Mouse (Mus musculus) embryonic facial prominence, embryonic 11.5 days (tissue): ENCODE data around the gene Krtap6-5. TPM values are rescaled to one million over a fixed set of nuclear protein-coding genes. Genes with fewer than 3 reads are reported as not detected.
A peak's percentile ranks its signal among the peaks of the same experiment; 100 is the strongest.
"Not testable (repeated sequence)": the region's sequence is repeated elsewhere in the genome, so short reads cannot be mapped to it uniquely, and the experiment has no call there.

Experiments
- ATAC-seq: fragments of 200-750 bp; cut with Nextera tagmentation; replicated peaks from 2 replicates; pipeline ENCODE4 v1.8.0; 2017; ENCODE audit warnings: low read depth; ENCODE audit not compliant: insufficient number of reproducible peaks, low FRiP score, low TSS enrichment
- DNase-seq: peaks from one replicate; pipeline ENCODE4 v3.0.0-alpha.2; 2015; ENCODE audit warnings: low spot score
- H3K27ac ChIP-seq: fragments of 300-500 bp; sonication (generic); replicated peaks from 2 replicates; pipeline ENCODE4 v1.5.1; 2014; ENCODE audit warnings: mild to moderate bottlenecking, low read depth, low read length, control low read depth
- H3K27me3 ChIP-seq: fragments of 300-500 bp; sonication (generic); 2 replicates; pipeline ENCODE4 v1.6.1; 2014; ENCODE audit warnings: mild to moderate bottlenecking, low read length, moderate library complexity, mixed read lengths; ENCODE audit not compliant: control insufficient read depth, insufficient read depth
- H3K36me3 ChIP-seq: fragments of 300-500 bp; sonication (generic); replicated peaks from 2 replicates; pipeline ENCODE4 v1.6.1; 2014; ENCODE audit warnings: low read depth, mild to moderate bottlenecking, low read length, moderate library complexity, mixed read lengths; ENCODE audit not compliant: control insufficient read depth, insufficient read depth
- H3K4me1 ChIP-seq: fragments of 300-500 bp; sonication (generic); 2 replicates; pipeline ENCODE4 v1.6.1; 2014; ENCODE audit warnings: low read length, mixed read lengths; ENCODE audit not compliant: control insufficient read depth, insufficient read depth
- H3K4me2 ChIP-seq: fragments of 300-500 bp; sonication (generic); 2 replicates; pipeline ENCODE4 v1.6.1; 2014; ENCODE audit warnings: low read depth, mild to moderate bottlenecking, control low read depth, low read length, moderate library complexity
- H3K4me3 ChIP-seq: fragments of 300-500 bp; sonication (generic); 2 replicates; pipeline ENCODE4 v1.5.1; 2014; ENCODE audit warnings: low read depth, low read length, control low read depth
- H3K9ac ChIP-seq: fragments of 300-500 bp; sonication (generic); replicated peaks from 2 replicates; pipeline ENCODE4 v1.6.1; 2014; ENCODE audit warnings: mild to moderate bottlenecking, control low read depth, low read length
- H3K9me3 ChIP-seq: fragments of 300-500 bp; sonication (generic); replicated peaks from 2 replicates; pipeline ENCODE4 v1.6.1; 2016; ENCODE audit warnings: mild to moderate bottlenecking, low read length, inconsistent platforms, mixed read lengths; ENCODE audit not compliant: control insufficient read depth
- WGBS: fragments of 180-500 bp; shearing (Covaris S2); extraction: QIAGEN DNeasy Blood & Tissue Kit; methylation state at CpG from one replicate; pipeline ENCODE4 v1.1.7; 2014; 5-methylcytosine and 5-hydroxymethylcytosine counted together
- polyA plus RNA-seq: library from polyadenylated mRNA; unstranded; fragments of >200 nt; fragmentation: Nextera tagmentation; extraction: Ambion mirVana; gene quantifications from 2 replicates; pipeline ENCODE4 v1.2.1, GENCODE M21; 2014

Krtap6-5 gene
- polyA plus RNA-seq, result not detected in 2 replicates

DNA sequence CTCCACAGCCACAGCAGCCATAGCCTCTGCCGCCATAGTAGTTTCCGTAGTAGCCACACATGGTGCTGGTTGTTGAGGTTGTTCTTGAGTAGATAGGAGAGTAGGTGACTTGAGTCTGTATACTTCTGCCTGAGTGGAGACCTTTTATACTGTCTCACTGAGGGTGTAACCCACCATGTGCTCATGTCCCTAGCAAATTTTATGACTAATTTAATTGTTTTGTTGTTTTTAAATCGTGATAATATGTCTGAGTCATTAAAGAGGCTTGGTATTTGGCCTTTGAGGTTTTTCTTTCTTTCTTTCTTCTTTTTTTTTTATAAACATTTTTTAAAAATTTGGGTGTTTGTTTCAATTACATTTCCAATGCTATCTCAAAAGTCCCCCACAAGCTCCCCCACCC is at the start of gene Krtap6-5:
Gene Krtap6-5, minus strand, starts transcription at position 101 of the 400 bp plus-strand sequence.
- H3K4me2 ChIP-seq, result no peak within 1 kb of the TSS
- ATAC-seq (no peak), DNase-seq (no peak)
- H3K9ac ChIP-seq, result no peak within 1 kb of the TSS
- no peaks in the 10 kb centered on the region for H3K36me3 ChIP-seq
- H3K27ac ChIP-seq, result no peak within 1 kb of the TSS
- H3K9me3 ChIP-seq, result no peaks in the 10 kb centered on the region
- no peaks in the 10 kb centered on the region for H3K27me3 ChIP-seq
- no peaks in the 10 kb centered on the region for H3K4me1 ChIP-seq
- H3K4me3 ChIP-seq, result no peak within 1 kb of the TSS
- 83% methylated on average over 3 of the region's 3 CpGs for WGBS

DNA sequence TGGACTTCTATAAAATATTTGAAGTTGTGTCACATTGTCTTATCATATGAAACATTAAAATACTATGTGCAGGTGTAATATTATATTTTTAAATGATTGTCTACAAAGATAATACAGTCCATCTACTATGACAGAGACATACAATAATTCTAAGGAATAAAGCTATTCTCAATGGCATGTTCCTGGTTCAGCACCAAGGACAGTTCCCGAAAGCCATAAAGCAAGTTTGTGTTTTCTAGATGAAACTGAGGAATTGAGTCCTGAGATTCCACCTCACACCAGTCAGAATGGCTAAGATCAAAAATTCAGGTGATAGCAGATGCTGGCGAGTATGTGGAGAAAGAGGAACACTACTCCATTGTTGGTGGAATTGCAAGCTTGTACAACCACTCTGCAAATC is 23.4 kb upstream of the Krtap6-5 start:
- H3K4me2 ChIP-seq, H3K4me1 ChIP-seq, ATAC-seq, H3K9ac ChIP-seq, H3K9me3 ChIP-seq, H3K4me3 ChIP-seq, H3K27me3 ChIP-seq, H3K36me3 ChIP-seq, H3K27ac ChIP-seq: not testable (repeated sequence)
- 76% methylated on average over 2 of the region's 2 CpGs for WGBS
- DNase-seq, result peak; percentile 74

DNA sequence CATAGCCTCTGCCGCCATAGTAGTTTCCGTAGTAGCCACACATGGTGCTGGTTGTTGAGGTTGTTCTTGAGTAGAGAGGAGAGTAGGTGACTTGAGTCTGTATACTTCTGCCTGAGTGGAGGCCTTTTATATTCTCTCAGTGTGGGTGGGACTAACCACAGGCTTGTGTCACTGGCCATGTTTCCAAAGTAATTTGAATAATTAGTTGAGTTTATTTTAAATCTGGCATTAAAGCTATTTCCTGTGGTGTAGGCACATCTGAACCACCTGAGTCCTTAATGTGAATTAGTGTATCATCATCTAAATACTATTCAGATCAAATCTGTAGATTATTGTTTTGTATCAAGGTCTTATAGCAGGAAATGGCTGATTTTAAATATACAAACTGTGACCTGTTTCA is 16.2 kb upstream of the Krtap6-5 start, which contains the start of gene 1110025L11Rik:
Gene 1110025L11Rik, minus strand, starts transcription at position 101 of the 400 bp plus-strand sequence.
- H3K36me3 ChIP-seq, H3K9me3 ChIP-seq, H3K4me3 ChIP-seq, H3K9ac ChIP-seq, H3K4me1 ChIP-seq, H3K27ac ChIP-seq, DNase-seq, H3K4me2 ChIP-seq, ATAC-seq, H3K27me3 ChIP-seq: not testable (repeated sequence)
- WGBS, result no CpG with 5 or more reads among the region's 2 CpGs

DNA sequence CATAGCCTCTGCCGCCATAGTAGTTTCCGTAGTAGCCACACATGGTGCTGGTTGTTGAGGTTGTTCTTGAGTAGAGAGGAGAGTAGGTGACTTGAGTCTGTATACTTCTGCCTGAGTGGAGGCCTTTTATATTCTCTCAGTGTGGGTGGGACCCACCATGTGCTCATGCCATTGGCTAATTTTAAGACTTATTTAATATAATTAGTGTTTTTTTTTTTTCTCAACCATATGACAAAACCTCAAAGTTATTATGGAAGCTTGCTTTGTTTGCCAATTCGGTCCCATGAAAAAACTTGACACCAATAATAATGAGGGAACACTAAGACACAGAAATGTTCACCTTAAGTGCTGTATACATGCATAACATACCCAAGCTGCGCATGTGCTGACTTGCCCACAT is 6.3 kb downstream of the Krtap6-5 start, which contains the start of gene Gm10228:
Gene Gm10228, minus strand, starts transcription at position 101 of the 400 bp plus-strand sequence.
- not testable (repeated sequence) for H3K4me3 ChIP-seq, DNase-seq, ATAC-seq, H3K4me2 ChIP-seq, H3K27me3 ChIP-seq, H3K27ac ChIP-seq, H3K36me3 ChIP-seq, H3K9ac ChIP-seq, H3K9me3 ChIP-seq, H3K4me1 ChIP-seq
- WGBS, result 86% methylated on average over 2 of the region's 4 CpGs

DNA sequence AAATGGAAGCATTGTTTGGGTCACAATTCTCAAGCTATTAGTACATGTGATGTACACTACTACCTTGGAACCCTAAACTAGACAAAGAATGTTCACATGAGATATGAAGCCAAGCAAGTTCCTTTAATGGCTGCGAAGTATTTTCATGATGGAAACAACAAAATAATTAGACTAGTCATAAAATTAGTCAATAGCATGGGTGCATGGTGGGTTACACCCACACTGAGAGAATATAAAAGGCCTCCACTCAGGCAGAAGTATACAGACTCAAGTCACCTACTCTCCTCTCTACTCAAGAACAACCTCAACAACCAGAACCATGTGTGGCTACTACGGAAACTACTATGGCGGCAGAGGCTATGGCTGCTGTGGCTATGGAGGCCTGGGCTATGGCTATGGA is 16.3 kb downstream of the Krtap6-5 start, which contains the start of gene Krtap6-1:
Gene Krtap6-1, plus strand, starts transcription at position 301 of the 400 bp plus-strand sequence.
- H3K9me3 ChIP-seq, H3K4me2 ChIP-seq, H3K4me1 ChIP-seq, H3K9ac ChIP-seq, H3K27me3 ChIP-seq, H3K27ac ChIP-seq, H3K36me3 ChIP-seq, DNase-seq, ATAC-seq, H3K4me3 ChIP-seq: not testable (repeated sequence)
- WGBS, result 90% methylated on average over 3 of the region's 3 CpGs

DNA sequence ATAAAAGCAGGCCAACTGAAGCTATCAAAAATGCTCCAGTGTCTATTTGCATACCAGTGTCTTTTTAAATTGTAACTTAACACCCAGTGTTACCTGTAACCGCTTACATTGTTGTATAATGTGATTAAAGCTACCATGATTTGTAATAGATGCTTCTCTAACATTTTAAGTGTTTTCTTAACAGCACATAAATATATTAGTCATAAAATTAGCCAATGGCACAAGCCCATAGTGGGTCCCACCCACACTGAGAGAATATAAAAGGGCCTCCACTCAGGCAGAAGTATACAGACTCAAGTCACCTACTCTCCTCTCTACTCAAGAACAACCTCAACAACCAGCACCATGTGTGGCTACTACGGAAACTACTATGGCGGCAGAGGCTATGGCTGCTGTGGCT is 32.7 kb downstream of the Krtap6-5 start, which contains the start of gene Gm10229:
Gene Gm10229, plus strand, starts transcription at position 301 of the 400 bp plus-strand sequence.
- DNase-seq, H3K36me3 ChIP-seq, H3K27ac ChIP-seq, ATAC-seq, H3K27me3 ChIP-seq, H3K4me3 ChIP-seq, H3K9ac ChIP-seq, H3K4me2 ChIP-seq, H3K9me3 ChIP-seq, H3K4me1 ChIP-seq: not testable (repeated sequence)
- 84% methylated on average over 1 of the region's 3 CpGs for WGBS

DNA sequence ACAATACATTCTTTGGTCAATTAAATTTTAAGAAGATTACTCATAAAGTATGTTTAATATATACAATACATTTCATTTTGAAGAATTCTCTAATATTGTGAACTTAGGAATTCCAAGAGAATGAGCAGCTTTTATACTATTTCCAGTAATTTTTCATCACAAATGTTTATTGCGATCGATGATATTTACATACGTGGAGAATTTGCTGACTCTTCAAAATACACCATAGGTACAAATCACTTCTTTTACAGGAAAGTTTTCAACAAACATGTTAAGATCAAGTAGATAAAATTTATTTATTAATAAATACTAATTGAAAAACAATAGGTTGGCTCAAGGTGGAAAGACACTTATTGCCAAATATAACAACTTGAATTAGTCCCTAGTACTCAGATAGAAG is 33.7 kb downstream of the Krtap6-5 start:
- no peaks in the 10 kb centered on the region for H3K27me3 ChIP-seq
- no peak overlapping the region for H3K9ac ChIP-seq
- WGBS, result 94% methylated on average over 3 of the region's 3 CpGs
- H3K4me2 ChIP-seq, result no peak overlapping the region
- no peaks in the 10 kb centered on the region for H3K4me1 ChIP-seq
- no peaks in the 10 kb centered on the region for H3K36me3 ChIP-seq
- no peak overlapping the region for H3K4me3 ChIP-seq
- ATAC-seq (no peak), DNase-seq (no peak)
- H3K9me3 ChIP-seq, result no peaks in the 10 kb centered on the region
- no peak overlapping the region for H3K27ac ChIP-seq

DNA sequence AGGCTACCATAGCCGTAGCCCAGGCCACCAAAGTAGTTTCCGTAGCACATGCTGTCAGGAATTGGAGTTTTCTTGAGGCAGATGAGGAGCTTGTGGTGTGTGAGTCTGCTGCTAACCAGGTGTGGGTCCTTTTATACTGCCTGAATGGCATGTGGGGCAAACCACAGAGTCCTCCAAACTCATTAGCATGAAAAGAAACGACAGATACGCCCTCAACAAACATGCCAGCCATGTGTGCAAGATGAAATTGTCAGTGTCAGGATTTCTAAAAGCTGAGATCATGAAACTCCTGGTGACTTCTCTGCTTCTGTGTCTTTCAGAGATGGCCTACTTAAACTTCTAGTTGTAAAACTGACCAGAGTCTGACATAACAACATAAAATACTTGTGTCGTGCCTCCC is 37.0 kb downstream of the Krtap6-5 start, which contains the start of gene Krtap22-2:
Gene Krtap22-2, minus strand, starts transcription at position 101 of the 400 bp plus-strand sequence.
- H3K4me2 ChIP-seq, result no peak within 1 kb of the TSS
- ATAC-seq, result no peak
- DNase-seq, result no peak
- no peaks in the 10 kb centered on the region for H3K4me1 ChIP-seq
- 89% methylated on average over 5 of the region's 5 CpGs for WGBS
- no peaks in the 10 kb centered on the region for H3K36me3 ChIP-seq
- no peak within 1 kb of the TSS for H3K27ac ChIP-seq
- no peaks in the 10 kb centered on the region for H3K27me3 ChIP-seq
- H3K4me3 ChIP-seq, result no peak within 1 kb of the TSS
- H3K9ac ChIP-seq, result no peak within 1 kb of the TSS
- H3K9me3 ChIP-seq, result no peaks in the 10 kb centered on the region
